In the genomic region with DNA sequence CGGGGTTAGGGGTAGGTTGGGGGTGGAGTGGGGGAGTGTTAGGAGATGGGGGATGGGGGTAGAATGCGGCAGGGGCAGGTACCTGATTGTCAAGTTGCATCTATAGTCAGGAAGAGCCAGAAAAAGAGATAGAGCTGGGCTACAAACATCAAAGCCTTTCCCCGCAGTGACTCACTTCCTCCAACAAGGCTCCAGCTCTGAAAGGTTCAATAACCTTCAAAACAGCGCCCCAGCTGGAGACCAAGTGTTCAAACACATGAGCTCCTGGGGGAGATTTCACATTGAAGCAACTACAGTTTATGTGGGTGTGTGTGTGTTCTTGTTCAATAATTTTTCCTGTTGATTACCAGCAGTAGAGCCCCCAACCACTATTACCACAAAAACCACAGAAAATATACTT, we compare ENCODE assay signal across 8 mouse cellular contexts. TPM values are rescaled to one million over a fixed set of nuclear protein-coding genes. Genes with fewer than 3 reads are reported as not detected.
DNase-seq lines count a peak whose midpoint lies in the region; ATAC-seq and TF ChIP-seq lines count a peak whose summit lies in the region.

No protein-coding gene starts in this region.

- WGBS in liver, embryonic 15.5 days (ENCODE audit: insufficient replicate concordance) = 10% methylated on average over 4 of the region's 4 CpGs

- H3K27me3 ChIP-seq in liver, embryonic 15.5 days = no peaks in the 10 kb centered on the region
- H3K27me3 ChIP-seq in splenic B cell, adult 2 months (ENCODE audit: control insufficient read depth, insufficient read depth, low read length, poor library complexity, severe bottlenecking) = no peaks in the 10 kb centered on the region

- peaks cover 15% of the 10 kb centered on the region for H3K4me1 ChIP-seq in liver, embryonic 15.5 days (replicated peaks)

- H3K36me3 ChIP-seq in liver, embryonic 15.5 days (replicated peaks) = no peaks in the 10 kb centered on the region
- H3K36me3 ChIP-seq in splenic B cell, adult 2 months (ENCODE audit: control insufficient read depth, insufficient read depth, low read length, poor library complexity, severe bottlenecking) = no peaks in the 10 kb centered on the region

- H3K4me2 ChIP-seq in liver, embryonic 15.5 days = no peak overlapping the region

- TF ChIP-seq POLR2A in brain, embryonic 14.5 days (IDR thresholded peaks at IDR 0.05; ENCODE audit: borderline replicate concordance, extremely low read depth, insufficient read depth, insufficient read length, poor library complexity, severe bottlenecking) = no peak

- TF ChIP-seq CTCF in brain, embryonic 14.5 days (IDR thresholded peaks at IDR 0.05; ENCODE audit: borderline replicate concordance, extremely low read depth, insufficient read depth, insufficient read length) = peak; percentile 18; the same call in 1 of the 2 replicates

- H3K4me3 ChIP-seq in liver, embryonic 15.5 days (replicated peaks) = no peak overlapping the region

- DNase-seq in urinary bladder, postnatal 14 days (ENCODE audit: low spot score) = peak; percentile 33
- DNase-seq in urinary bladder, adult 2 months (ENCODE audit: low spot score) = no peak
- DNase-seq in brain, embryonic 14.5 days (ENCODE audit: low read depth) = peak; percentile 30
- peak; percentile 70 for DNase-seq in splenic B cell, adult 2 months (ENCODE audit: low read depth, low spot score)
- no peak for DNase-seq in layer of hippocampus, adult 18-20 months (ENCODE audit: low spot score in 2 of 2)
- no peak for DNase-seq in Muller cell, postnatal 12 days (ENCODE audit: inconsistent ontology term)

- no peak overlapping the region for H3K9ac ChIP-seq in liver, embryonic 15.5 days

- no peak overlapping the region for H3K27ac ChIP-seq in liver, embryonic 15.5 days (replicated peaks)

- H3K9me3 ChIP-seq in liver, embryonic 15.5 days (replicated peaks) = no peaks in the 10 kb centered on the region

- peak; percentile 61 for ATAC-seq in liver, embryonic 15.5 days (ENCODE audit: insufficient read depth)
- no peak for ATAC-seq in frontal cortex, adult (ENCODE audit: low TSS enrichment)

RNA-seq across cellular contexts. Expression of a gene that starts 34.4 kb away (rescaled TPM):
- 8.0 and 12.0 TPM in 2 replicates for polyA plus RNA-seq in urinary bladder, adult 2 months (2012; rRNA removed)
- 27.4 and 52.5 TPM in 2 replicates for polyA plus RNA-seq in brain, embryonic 14.5 days (2012; rRNA removed)
- 23.1 and 30.6 TPM in 2 replicates for polyA plus RNA-seq in liver, embryonic 15.5 days (2015; fragmentation: Nextera tagmentation; extraction: Ambion mirVana)
- 100 to 1,000 TPM; 101 to 118 TPM for total RNA-seq in layer of hippocampus, adult 18-20 months (2021)

Comparison
In these comparisons a context has a peak if more than half of its experiments do, and no peak if none do; other contexts are left out.
1. DNase-seq: peak in urinary bladder, postnatal 14 days (single experiment), brain, embryonic 14.5 days (single experiment) and splenic B cell, adult 2 months (single experiment); none in urinary bladder, adult 2 months (single experiment), layer of hippocampus, adult 18-20 months (0 of 2) and Muller cell, postnatal 12 days (single experiment).